Mouse (Mus musculus): ENCODE results near the gene Lfng.

Gene Lfng

DNA sequence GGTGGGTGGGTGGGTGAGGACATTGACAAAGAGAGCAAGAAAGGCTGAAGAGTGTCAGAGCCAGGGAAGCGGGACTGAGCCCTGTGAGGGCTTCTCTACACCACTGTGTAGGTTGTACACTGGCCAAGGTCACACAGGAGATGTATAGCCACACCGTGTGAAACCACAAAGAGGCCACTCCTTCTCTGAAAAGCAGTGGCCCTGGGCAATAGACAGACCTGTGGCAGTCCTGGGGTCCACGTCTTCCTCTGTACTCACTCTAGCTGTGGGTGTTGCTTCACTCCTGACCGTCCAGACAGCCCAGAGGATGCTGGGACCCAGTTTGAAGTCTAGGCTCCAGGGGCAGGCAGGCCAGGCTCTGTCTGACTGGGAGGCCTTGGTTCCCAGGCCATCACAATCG, 12.3 kb upstream of the Lfng start:
- DNase-seq: no peak

DNA sequence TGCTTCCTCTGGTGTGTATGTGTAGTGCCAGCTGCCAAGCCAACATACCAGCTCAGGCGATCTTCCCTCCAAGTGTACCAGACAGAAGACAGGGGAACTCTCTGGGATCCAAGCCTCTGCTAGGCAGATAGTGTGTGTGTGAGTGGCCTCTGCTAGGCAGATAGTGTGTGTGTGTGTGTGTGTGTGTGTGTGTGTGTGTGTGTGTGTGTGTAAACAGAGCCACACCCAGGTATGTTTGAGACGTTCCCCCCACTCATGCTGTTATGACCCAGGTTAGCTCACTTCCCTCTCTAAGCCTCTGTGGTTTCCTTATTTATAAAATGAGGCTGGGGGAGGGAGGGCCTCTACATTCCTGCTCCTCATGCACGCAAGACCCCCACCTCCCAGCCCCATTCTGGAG, 10.7 kb upstream of the Lfng start:
- DNase-seq: no peak

- DNase-seq: peak; percentile 83
Measured at GRCm38 (mm10) chr5:140596927-140597588, 10.1 kb upstream of the Lfng start.

DNA sequence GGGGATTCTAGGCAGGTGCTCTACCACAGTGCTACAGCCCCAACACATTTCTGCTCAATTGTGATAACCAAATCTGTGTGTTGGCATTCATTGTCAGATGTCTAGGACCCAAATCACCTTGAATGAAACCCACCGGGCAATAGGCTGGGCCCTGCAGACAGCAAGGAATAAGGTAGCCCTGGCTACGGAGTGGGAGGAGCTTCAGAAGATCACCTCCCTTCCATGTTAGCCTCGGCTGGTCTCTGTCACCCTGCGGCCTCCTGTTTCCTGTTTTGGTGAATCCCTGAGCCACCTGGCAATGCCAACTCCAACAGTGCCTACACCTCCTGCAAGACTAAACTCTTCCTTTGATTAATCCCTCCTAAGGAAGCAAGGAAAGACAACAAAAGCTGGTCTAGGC, 9.3 kb upstream of the Lfng start:
- no peak for DNase-seq

- no peak for DNase-seq
Measured at GRCm38 (mm10) chr5:140599939-140600338, 7.2 kb upstream of the Lfng start.

GRCm38 (mm10) chr5:140601712-140602111, 5.4 kb upstream of the Lfng start:
- DNase-seq: no peak

DNA sequence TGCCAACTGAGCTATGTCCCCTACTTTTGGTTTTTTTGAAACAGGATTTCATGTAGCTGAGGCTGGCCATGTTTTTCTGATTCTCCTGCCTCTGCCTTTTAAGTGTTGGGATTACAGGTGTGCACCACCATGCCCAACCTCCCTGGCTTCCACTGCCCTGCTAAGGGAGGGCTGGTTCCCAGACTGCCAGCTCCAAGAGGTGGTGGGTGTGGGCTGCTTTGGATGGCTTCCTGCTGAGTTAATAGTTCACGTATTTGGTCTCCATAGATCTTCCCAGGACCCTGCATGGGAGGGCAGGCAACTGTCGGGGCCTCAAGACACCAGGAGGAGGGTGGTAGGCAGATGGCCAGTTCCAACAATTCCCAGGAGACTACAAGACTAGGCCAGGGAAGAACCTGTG, 4.6 kb upstream of the Lfng start:
- DNase-seq: no peak

DNA sequence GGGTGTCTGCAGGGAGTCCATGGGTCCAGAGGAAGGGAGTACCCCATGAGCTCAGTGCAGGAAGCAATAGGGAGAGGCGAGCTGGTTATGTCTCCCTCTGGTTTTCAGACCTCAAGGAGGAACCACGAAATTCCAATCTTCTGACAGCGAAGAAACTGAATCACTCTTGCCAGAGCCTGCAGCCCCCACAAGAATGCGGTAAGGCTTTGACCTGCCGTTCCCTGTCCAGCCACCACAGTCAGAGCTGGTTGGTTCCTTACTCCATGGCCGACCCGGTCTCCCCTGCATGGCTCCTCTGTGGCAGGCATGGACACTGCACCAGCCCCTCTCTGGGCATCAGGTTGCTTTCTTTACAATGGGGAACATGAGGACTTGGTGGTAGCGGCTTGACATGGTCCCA, 2.7 kb upstream of the Lfng start:
- no peak for DNase-seq

DNA sequence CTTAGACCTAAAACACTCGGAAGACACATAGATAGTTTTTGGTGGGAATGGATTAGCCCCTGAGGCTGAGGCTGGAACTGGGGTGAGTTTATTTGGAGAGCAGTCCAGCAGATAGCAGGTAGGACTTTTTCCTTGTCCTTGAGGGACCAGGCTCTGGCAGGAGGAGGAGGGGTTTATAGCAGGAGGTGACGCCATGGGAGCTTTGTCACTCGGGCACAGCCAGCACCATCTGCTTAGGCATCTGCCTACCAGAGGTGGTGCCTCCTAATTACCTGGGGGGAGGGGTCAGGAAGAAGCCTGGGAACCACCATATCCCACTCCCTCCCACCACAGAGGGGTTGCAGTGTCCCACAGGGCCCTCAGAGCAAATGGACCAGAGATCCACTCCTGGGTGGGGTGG, 1.9 kb upstream of the Lfng start:
- no peak for DNase-seq

GRCm38 (mm10) chr5:140606386-140606785, 734 bp upstream of the Lfng start:
- DNase-seq: no peak

DNA sequence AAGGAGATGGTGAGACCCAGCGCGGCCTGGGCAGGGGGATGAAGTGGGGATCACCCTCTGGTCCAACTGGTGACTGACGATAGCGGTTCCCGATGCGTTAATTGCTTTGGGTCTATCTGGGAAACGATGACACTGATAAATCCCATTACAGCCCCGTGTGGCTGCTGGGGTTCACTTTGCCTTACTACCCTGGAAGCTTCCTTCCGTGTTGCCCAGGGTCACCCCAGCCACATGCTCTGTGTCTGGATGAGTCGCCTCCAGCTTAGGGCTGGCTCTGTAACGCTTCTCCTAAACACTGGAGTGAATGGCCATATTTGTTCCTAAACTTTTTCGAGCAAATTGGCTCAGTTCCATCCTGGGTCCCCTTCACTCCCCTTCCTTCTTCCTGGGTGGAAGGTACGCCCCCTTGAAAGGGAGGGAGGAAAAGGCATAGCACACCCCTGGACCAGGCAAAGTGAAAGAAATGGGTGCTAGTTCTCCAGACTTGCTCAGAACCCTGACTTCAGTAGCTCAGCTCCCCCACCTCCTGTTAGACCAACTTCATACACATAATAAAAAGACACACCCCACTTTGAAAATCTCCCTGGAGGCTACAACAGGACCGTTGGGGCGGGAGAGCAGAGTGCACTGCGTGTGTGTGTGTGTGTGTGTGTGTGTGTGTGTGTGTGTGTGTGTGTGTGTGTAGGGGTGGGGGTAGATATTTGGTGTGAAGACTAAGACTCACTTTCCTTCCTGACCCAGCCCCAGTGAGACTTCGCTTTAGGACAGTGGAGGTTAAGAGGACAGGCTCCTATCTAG, 915 bp downstream of the Lfng start:
- DNase-seq: no peak

DNA sequence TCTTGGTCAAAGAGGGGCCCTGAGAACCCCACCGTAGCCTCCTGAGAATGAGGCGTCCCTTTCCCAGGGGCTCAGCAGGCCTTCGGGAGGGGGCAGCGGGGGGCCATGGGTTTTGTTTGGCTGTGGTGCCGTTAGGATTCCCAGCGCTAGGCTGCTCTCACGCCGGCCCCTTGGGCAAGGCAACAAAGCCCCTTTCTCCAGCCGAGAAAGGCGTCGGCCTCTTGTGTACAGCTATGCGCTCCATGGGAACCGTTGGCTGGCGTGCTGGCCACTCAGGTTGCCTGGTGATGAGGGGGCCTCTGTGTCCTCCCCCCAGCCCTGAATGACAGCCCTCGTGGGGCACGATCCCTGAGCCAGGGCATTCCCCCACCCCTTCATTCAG, 1.5 kb downstream of the Lfng start:
- no peak for DNase-seq

DNA sequence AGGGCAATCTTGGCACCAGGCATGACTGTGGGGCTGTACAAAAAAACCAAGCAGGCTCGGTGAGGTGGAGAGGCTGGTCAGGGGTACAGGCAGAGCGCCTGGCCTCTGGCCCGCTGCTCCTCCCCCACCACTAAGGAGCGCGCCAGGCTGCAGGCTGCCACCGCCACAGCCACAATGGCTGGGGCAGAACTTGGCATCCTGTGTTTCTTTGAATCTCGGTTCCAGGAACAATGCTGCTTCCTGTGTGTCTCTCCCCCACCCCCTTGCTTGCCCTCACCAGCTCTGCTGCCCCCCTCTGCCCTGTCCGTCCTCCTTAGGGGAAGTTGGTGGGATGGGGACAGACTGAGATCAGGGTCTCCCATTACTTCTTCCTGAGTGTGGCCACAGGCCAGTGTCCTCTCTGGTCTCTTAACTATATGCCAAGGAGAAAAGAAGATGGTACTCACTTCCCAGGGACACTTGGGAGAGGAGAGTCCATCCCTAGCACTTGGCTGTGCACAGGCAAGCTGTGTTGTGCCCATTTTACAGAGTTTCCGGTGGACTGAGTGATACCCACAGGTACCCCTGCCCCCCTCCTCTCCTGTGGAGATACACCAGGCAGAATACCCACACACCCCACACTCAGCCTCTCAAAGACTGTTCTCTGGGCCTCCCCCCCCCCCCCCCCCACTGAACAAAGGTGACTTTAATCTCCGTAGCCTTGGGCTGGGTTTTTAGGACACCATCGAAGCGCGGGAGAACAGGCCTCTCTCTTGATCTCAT, 2.6 kb downstream of the Lfng start:
- no peak for DNase-seq

GRCm38 (mm10) chr5:140610273-140611011, 3.3 kb downstream of the Lfng start:
- DNase-seq: no peak

GRCm38 (mm10) chr5:140611021-140611583, 4.0 kb downstream of the Lfng start:
- peak; percentile 61 for DNase-seq

- DNase-seq: no peak
Measured at GRCm38 (mm10) chr5:140611611-140612185, 4.6 kb downstream of the Lfng start.

DNA sequence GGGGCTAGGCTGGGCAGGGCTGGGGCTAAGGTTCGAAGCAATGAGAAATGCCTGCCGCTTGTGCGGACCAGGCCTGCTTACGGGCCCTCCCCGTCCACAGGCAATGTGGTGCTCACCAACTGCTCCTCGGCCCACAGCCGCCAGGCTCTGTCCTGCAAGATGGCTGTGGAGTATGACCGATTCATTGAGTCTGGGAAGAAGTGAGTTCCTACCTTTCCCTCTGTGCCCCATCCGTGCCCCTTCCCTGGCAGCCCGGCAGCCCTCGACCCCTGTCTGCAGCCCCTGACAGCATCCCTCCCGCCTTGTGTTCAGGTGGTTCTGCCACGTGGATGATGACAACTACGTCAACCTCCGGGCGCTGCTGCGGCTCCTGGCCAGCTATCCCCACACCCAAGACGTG, 5.1 kb downstream of the Lfng start:
- DNase-seq: no peak

- DNase-seq: no peak
Measured at GRCm38 (mm10) chr5:140614141-140614540, 7.0 kb downstream of the Lfng start.

DNA sequence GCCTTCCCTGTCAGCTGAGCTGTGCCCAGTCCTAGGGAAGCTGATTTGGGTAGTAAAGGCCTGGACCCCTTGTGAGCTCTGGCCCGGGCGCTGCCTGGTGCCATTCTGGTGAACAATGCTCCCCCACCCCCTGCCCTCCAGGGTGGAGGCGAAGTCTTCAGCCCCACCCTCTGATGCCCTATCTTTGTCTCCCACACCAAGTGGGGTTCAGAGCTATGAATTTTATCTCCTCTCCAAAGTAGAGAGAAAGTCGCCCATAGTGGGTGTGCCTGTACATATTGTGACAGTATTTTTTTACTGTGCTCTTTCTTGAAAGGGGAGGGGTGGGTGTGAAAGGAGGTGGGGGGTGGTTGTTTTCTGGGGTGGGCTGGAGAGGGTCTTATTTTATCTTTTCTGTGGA, 7.7 kb downstream of the Lfng start:
- no peak for DNase-seq

GRCm38 (mm10) chr5:140615321-140616109, 8.4 kb downstream of the Lfng start:
- DNase-seq: no peak

DNA sequence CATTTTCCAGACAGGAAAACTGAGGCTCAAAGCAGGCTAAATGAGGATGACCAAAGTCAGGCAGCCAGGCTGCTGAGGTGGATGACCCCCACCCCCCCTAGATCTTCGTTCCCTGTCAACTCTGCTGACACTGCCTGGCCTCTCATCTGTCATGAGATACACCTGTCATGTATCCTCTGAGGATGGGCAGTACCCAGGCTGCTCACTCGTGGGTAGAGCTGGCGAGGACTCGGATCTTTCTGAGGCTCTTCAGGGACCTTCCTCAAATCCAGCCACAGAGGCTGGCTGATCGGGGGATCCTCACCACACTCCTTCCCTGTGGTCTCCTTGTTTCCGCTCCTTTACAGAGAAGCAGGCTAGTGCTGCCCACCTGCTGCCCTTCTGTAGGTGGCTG, 9.0 kb downstream of the Lfng start:
- DNase-seq: no peak

DNA sequence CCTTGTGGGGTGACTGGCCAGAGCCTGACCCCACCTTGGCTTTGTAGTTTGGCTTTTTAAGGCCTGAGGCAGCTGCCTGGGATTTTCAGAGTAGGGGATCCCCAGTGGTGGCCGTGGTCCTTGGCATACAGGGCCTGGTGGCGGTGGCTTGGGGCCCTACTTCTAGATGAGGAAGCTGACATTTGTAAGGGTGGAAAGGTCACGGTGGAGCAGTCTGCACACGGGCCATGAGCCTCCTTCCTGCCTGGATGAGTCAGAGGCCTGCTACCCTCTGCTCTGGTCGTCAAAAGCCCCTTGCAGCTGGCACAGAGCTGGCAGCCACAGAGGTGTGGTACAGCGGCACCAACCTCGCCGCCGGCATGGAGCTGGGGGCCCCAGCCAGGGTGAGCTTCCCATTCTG, 9.6 kb downstream of the Lfng start:
- DNase-seq: no peak
